Mouse (Mus musculus): Measurements from ENCODE around the gene Ulk3.

GRCm38 (mm10) chr9:57560861-57561710, 28.2 kb upstream of the Ulk3 start, which contains the start of gene Scamp2:
- TF ChIP-seq EP300 (IDR thresholded peaks at IDR 0.05; ENCODE audit: low read depth) (no peak), CTCF (IDR thresholded peaks at IDR 0.05; ENCODE audit: low read depth) (peak; percentile 55)
